Mouse (Mus musculus) ES-Bruce4 (cell line): ENCODE measurements at regions not wholly inside any gene's neighbourhood (a gene's known extent, or its start where the extent isn't known, plus 50 kb on each side); places are given as distances from the start of the nearest gene placed in this dataset.

Experiments used
- H3K27ac ChIP-seq: 2 replicates; pipeline ENCODE4 v1.5.1; 2012; ENCODE audit warnings: low read length, inconsistent platforms; ENCODE audit not compliant: insufficient read depth
- H3K27me3 ChIP-seq: 2 replicates; pipeline ENCODE4 v1.6.1; 2012; ENCODE audit warnings: mild to moderate bottlenecking, low read length, inconsistent platforms; ENCODE audit not compliant: control insufficient read depth, poor library complexity, insufficient read depth, severe bottlenecking
- H3K36me3 ChIP-seq: 2 replicates; pipeline ENCODE4 v1.6.1; 2012; ENCODE audit warnings: inconsistent platforms, mild to moderate bottlenecking, low read length, moderate library complexity; ENCODE audit not compliant: control insufficient read depth, poor library complexity, insufficient read depth, severe bottlenecking
- H3K4me1 ChIP-seq: one replicate; pipeline ENCODE4 v1.8.1; 2011; ENCODE audit warnings: low read length; ENCODE audit not compliant: control insufficient read depth, insufficient read depth
- H3K4me3 ChIP-seq: 2 replicates; pipeline ENCODE4 v1.5.1; 2011; ENCODE audit warnings: low read depth, mild to moderate bottlenecking, low read length
- H3K9ac ChIP-seq: 2 replicates; pipeline ENCODE4 v1.6.1; 2012; ENCODE audit warnings: low read depth, mild to moderate bottlenecking, inconsistent platforms; ENCODE audit not compliant: poor library complexity, severe bottlenecking
- H3K9me3 ChIP-seq: replicated peaks from 2 replicates; pipeline ENCODE4 v1.6.1; 2012; ENCODE audit warnings: mild to moderate bottlenecking, low read length, inconsistent platforms; ENCODE audit not compliant: control insufficient read depth, poor library complexity, insufficient read depth, severe bottlenecking
- CTCF ChIP-seq: IDR thresholded peaks from one replicate; pipeline ENCODE4 v1.8.1; 2011; ENCODE audit warnings: low read depth, low read length
- EP300 ChIP-seq: IDR thresholded peaks from 2 replicates; pipeline ENCODE4 v1.6.1; 2011; ENCODE audit warnings: low read depth, low read length; ENCODE audit not compliant: insufficient read depth
- POLR2A ChIP-seq: IDR thresholded peaks from one replicate; pipeline ENCODE4 v1.8.1; 2011; ENCODE audit warnings: low read length; ENCODE audit not compliant: insufficient read depth

DNA sequence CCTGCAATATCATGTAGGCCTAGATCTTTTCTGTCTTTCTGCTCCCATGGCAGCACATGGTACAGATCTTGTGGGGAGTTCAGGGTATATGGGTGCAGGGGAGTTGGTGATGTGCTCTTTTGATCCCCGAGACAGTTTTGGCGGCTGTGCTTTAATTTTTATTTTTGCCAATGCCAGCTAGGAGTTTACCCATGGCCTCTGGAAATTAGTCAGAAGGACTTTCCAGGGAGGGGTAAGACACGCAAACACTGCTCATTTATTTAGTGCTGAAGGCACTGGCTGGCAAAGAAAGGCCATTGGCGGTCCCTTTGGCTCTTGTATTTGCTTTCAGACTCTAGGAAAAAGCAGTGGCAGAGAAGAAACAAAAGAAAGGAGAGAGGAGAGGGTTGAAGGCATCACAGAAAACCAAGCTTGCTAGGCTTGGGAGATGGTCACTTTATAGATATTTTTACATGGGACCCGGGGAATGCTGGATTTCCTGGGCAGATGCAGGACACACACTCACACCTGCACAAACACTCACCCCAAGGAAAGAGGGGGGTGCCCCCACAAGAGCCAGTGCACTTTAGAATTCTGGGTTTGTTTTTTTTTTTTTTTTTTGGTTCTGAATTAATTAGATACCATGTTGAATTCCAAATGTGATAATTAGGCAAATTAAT is 50.4 kb upstream of the Pcdh8 start:
- no peaks in the 10 kb centered on the region for H3K36me3 ChIP-seq
- H3K9me3 ChIP-seq, result no peaks in the 10 kb centered on the region
- H3K9ac ChIP-seq, result no peak overlapping the region
- no peaks in the 10 kb centered on the region for H3K4me1 ChIP-seq
- H3K27me3 ChIP-seq, result no peaks in the 10 kb centered on the region
- H3K27ac ChIP-seq, result no peak overlapping the region
- H3K4me3 ChIP-seq, result no peak overlapping the region
- TF ChIP-seq POLR2A (no peak), EP300 (no peak), CTCF (no peak)
